Mouse (Mus musculus): Measurements from ENCODE around the gene Ccm2. TPM values are rescaled to one million over a fixed set of nuclear protein-coding genes. Genes with fewer than 3 reads are reported as not detected.
A peak's percentile ranks its signal among the peaks of the same experiment; 100 is the strongest.

The Ccm2 gene
- polyA plus RNA-seq, 1 experiment from 2014 or later = 81.6 TPM

DNA sequence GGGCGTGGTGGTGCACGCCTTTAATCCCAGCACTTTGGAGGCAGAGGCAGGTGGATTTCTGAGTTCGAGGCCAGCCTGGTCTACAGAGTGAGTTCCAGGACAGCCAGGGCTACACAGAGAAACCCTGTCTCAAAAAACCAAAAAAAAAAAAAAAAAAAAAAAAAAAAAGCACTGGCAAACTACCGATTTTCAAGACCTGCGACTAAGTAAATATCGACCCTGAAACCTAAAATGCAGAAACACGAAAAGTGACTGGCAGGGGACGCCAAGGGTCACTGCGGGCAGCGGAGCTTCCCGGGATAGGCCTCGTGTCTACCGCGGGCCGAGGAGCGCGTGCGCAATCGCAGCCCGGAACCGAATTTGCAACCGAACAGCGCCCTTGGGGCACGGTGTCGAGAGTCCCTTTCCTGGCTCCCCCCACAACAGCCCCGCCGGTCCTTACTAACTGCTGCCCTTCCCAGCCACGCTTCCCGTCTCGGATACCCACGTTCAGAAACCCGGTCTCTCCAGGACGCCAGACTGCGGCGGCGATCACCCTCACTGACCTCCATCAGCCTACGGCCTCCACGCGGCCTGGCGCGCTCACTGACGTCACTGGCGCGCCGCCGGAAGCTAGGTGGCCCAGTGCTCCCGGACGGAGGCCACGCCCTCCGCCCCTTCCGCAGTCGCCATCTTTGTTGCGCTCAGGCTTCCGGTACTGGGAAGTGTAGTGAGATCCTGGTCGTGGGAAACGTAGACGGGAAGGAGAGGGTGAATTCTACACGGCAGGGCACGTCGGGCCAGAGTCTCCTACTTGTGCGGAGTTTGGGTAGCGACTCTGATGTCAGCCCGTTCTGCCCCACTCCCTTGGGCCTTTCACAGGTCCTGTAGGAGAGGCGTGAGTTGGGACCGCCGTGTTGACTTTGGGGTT is 79.0 kb downstream of the Ccm2 start, which contains the start of gene Tbrg4:
Gene Tbrg4, minus strand, starts transcription at position 590 of the 910 bp plus-strand sequence.
- peak within 1 kb of the TSS; percentile 71 for H3K4me3 ChIP-seq (ENCODE audit: low read depth, low read length)
- H3K9me3 ChIP-seq (replicated peaks; ENCODE audit: control insufficient read depth, low read length) = no peaks in the 10 kb centered on the region
- no peaks in the 10 kb centered on the region; the same call in 1 of the 2 replicates for H3K4me1 ChIP-seq (ENCODE audit: control insufficient read depth, insufficient read depth, low read length)
- peak within 1 kb of the TSS; percentile 82 for H3K9ac ChIP-seq (replicated peaks; ENCODE audit: low read length)
- peak within 1 kb of the TSS; percentile 86 for H3K4me2 ChIP-seq (ENCODE audit: low read depth, low read length)
- under 1% methylated on average over 65 of the region's 66 CpGs for whole genome bisulfite sequencing
- peak; percentile 93 for ATAC-seq (replicated peaks; ENCODE audit: insufficient number of reproducible peaks, low FRiP score, low TSS enrichment, low read depth)
- H3K27me3 ChIP-seq (ENCODE audit: control insufficient read depth, insufficient read depth, low read length) = no peaks in the 10 kb centered on the region
- DNase-seq (ENCODE audit: low spot score) = peak; percentile 97
- H3K27ac ChIP-seq (replicated peaks; ENCODE audit: low read depth, low read length) = peak within 1 kb of the TSS; percentile 72
- H3K36me3 ChIP-seq (replicated peaks; ENCODE audit: control insufficient read depth, insufficient read depth, low read depth, low read length) = peaks cover 9% of the 10 kb centered on the region

GRCm38 (mm10) chr11:6626388-6626772 is 79.7 kb downstream of the Ccm2 start:
- Histone ChIP-seq H3K27me3 (ENCODE audit: control insufficient read depth, insufficient read depth, low read length) (no peaks in the 10 kb centered on the region), H3K4me1 (ENCODE audit: control insufficient read depth, insufficient read depth, low read length) (no peaks in the 10 kb centered on the region; the same call in 1 of the 2 replicates), H3K4me2 (ENCODE audit: low read depth, low read length) (peak overlapping the region; percentile 86), H3K9ac (replicated peaks; ENCODE audit: low read length) (peak overlapping the region; percentile 82), H3K27ac (replicated peaks; ENCODE audit: low read depth, low read length) (peak overlapping the region; percentile 72), H3K9me3 (replicated peaks; ENCODE audit: control insufficient read depth, low read length) (no peaks in the 10 kb centered on the region), H3K4me3 (ENCODE audit: low read depth, low read length) (peak overlapping the region; percentile 71), H3K36me3 (replicated peaks; ENCODE audit: control insufficient read depth, insufficient read depth, low read depth, low read length) (peaks cover 6% of the 10 kb centered on the region)
- 14% methylated on average over 16 of the region's 16 CpGs for WGBS
- peak; percentile 27 for ATAC-seq (replicated peaks; ENCODE audit: insufficient number of reproducible peaks, low FRiP score, low TSS enrichment, low read depth)
- DNase-seq (ENCODE audit: low spot score) = no peak

GRCm38 (mm10) chr11:6627731-6628130 is 81.0 kb downstream of the Ccm2 start:
- DNase-seq (ENCODE audit: low spot score) (no peak), ATAC-seq (replicated peaks; ENCODE audit: insufficient number of reproducible peaks, low FRiP score, low TSS enrichment, low read depth) (no peak)
- peaks cover 6% of the 10 kb centered on the region for H3K36me3 ChIP-seq (replicated peaks; ENCODE audit: control insufficient read depth, insufficient read depth, low read depth, low read length)
- no peak overlapping the region for H3K4me3 ChIP-seq (ENCODE audit: low read depth, low read length)
- no peak overlapping the region for H3K27ac ChIP-seq (replicated peaks; ENCODE audit: low read depth, low read length)
- H3K9me3 ChIP-seq (replicated peaks; ENCODE audit: control insufficient read depth, low read length) = no peaks in the 10 kb centered on the region
- H3K9ac ChIP-seq (replicated peaks; ENCODE audit: low read length) = no peak overlapping the region
- 90% methylated on average over 4 of the region's 4 CpGs for WGBS
- H3K4me1 ChIP-seq (ENCODE audit: control insufficient read depth, insufficient read depth, low read length) = no peaks in the 10 kb centered on the region; the same call in 1 of the 2 replicates
- no peak overlapping the region for H3K4me2 ChIP-seq (ENCODE audit: low read depth, low read length)
- no peaks in the 10 kb centered on the region for H3K27me3 ChIP-seq (ENCODE audit: control insufficient read depth, insufficient read depth, low read length)

DNA sequence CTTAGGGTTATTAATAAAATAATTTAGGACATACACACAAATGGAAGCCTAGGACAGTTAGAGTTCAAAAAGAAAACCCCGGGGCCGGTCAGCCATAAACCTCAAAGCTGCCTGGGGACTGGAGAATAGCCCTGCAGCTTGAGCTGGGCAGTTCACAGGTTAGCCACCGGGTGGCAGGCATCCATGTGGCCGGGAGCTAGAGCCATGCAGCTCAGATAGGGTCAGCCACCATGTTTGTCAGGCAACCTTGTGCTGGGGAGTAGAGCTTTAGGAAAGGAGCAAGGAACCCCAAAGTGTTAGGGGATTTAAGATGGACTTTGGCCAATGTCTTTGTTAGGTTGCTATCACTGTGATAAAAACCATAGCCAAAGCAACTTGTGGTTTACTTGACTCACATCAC is 81.9 kb downstream of the Ccm2 start:
- H3K4me2 ChIP-seq (ENCODE audit: low read depth, low read length) = no peak overlapping the region
- no peak overlapping the region for H3K4me3 ChIP-seq (ENCODE audit: low read depth, low read length)
- DNase-seq (ENCODE audit: low spot score) (peak; percentile 65), ATAC-seq (replicated peaks; ENCODE audit: insufficient number of reproducible peaks, low FRiP score, low TSS enrichment, low read depth) (0 out of 2 replicates have a peak, but pooled peaks have one; percentile 30)
- no peaks in the 10 kb centered on the region; the same call in 1 of the 2 replicates for H3K4me1 ChIP-seq (ENCODE audit: control insufficient read depth, insufficient read depth, low read length)
- no peak overlapping the region for H3K27ac ChIP-seq (replicated peaks; ENCODE audit: low read depth, low read length)
- no peak overlapping the region for H3K9ac ChIP-seq (replicated peaks; ENCODE audit: low read length)
- H3K27me3 ChIP-seq (ENCODE audit: control insufficient read depth, insufficient read depth, low read length) = no peaks in the 10 kb centered on the region
- no peaks in the 10 kb centered on the region for H3K36me3 ChIP-seq (replicated peaks; ENCODE audit: control insufficient read depth, insufficient read depth, low read depth, low read length)
- 17% methylated on average over 4 of the region's 4 CpGs for WGBS
- H3K9me3 ChIP-seq (replicated peaks; ENCODE audit: control insufficient read depth, low read length) = no peaks in the 10 kb centered on the region

DNA sequence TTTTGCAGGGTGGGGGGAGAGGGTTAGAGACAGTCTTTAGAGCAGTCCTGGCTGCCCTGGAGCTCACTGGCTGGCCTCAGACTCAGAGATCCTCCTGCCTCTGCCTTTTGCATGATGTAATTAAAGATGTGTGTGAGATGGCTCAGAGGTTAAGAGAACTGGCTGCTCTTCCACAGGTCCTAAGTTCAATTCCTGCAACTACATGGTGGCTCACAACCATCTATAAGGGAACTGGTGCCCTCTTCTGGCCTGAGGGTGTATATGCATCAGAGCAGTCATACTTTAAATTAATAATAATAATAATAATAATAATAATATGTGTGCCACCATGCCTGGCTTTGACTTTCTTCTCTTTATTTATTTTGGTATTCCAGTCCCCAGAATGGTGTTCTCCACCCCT is 83.0 kb downstream of the Ccm2 start:
- Histone ChIP-seq H3K9ac (replicated peaks; ENCODE audit: low read length) (no peak overlapping the region), H3K9me3 (replicated peaks; ENCODE audit: control insufficient read depth, low read length) (no peaks in the 10 kb centered on the region), H3K4me3 (ENCODE audit: low read depth, low read length) (no peak overlapping the region), H3K27me3 (ENCODE audit: control insufficient read depth, insufficient read depth, low read length) (no peaks in the 10 kb centered on the region), H3K4me1 (ENCODE audit: control insufficient read depth, insufficient read depth, low read length) (no peaks in the 10 kb centered on the region; the same call in 1 of the 2 replicates), H3K36me3 (replicated peaks; ENCODE audit: control insufficient read depth, insufficient read depth, low read depth, low read length) (no peaks in the 10 kb centered on the region), H3K27ac (replicated peaks; ENCODE audit: low read depth, low read length) (no peak overlapping the region), H3K4me2 (ENCODE audit: low read depth, low read length) (no peak overlapping the region)
- ATAC-seq (replicated peaks; ENCODE audit: insufficient number of reproducible peaks, low FRiP score, low TSS enrichment, low read depth) (no peak), DNase-seq (ENCODE audit: low spot score) (peak; percentile 21)

DNA sequence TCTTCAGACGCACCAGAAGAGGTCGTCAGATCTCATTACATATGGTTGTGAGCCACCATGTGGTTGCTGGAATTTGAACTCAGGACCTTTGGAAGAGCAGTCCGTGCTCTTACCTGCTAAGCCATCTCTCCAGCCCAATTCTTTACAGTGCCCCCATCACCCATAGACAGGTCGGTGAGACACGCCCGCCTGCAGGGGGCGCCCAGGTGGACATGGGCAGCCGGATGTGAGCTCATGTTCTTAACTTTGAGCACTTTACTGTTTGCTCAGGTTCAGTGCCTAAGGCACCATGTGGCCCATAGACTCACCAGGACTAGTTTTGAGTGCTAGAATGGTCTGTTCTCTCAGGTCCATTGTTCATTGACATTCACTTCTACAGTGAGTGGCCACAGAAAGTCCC is 89.5 kb downstream of the Ccm2 start:
- no peak overlapping the region for H3K4me2 ChIP-seq (ENCODE audit: low read depth, low read length)
- no peak overlapping the region for H3K27ac ChIP-seq (replicated peaks; ENCODE audit: low read depth, low read length)
- H3K9ac ChIP-seq (replicated peaks; ENCODE audit: low read length) = no peak overlapping the region
- H3K4me3 ChIP-seq (ENCODE audit: low read depth, low read length) = no peak overlapping the region
- no peak for ATAC-seq (replicated peaks; ENCODE audit: insufficient number of reproducible peaks, low FRiP score, low TSS enrichment, low read depth)
- no peaks in the 10 kb centered on the region for H3K9me3 ChIP-seq (replicated peaks; ENCODE audit: control insufficient read depth, low read length)
- WGBS = 71% methylated on average over 8 of the region's 8 CpGs
- no peak for DNase-seq (ENCODE audit: low spot score)
- H3K27me3 ChIP-seq (ENCODE audit: control insufficient read depth, insufficient read depth, low read length) = no peaks in the 10 kb centered on the region
- H3K36me3 ChIP-seq (replicated peaks; ENCODE audit: control insufficient read depth, insufficient read depth, low read depth, low read length) = no peaks in the 10 kb centered on the region
- no peaks in the 10 kb centered on the region for H3K4me1 ChIP-seq (ENCODE audit: control insufficient read depth, insufficient read depth, low read length)

DNA sequence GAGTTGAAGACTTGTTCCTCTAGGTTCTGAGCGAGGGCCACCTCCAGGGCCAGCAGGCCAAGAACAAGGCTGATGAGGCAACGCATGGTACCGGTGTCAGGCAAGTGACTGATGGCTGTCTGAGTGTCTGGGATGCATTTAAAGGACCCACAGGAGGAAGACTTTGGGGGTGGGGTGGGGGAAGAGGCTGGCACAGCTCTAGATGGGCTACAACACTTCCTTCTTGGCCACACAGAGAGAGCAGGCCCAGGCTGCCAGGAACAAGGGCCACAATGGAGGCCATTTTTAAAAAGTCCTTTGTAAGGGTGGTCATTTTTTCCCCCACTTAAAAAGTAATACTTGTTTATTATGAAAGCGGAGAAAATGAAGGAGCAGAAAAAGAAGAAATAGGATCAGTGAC is 91.8 kb downstream of the Ccm2 start, which contains the start of gene Wap:
Gene Wap, minus strand, starts transcription at position 101 of the 400 bp plus-strand sequence.
- Histone ChIP-seq H3K9me3 (replicated peaks; ENCODE audit: control insufficient read depth, low read length) (no peaks in the 10 kb centered on the region), H3K27ac (replicated peaks; ENCODE audit: low read depth, low read length) (no peak within 1 kb of the TSS), H3K36me3 (replicated peaks; ENCODE audit: control insufficient read depth, insufficient read depth, low read depth, low read length) (no peaks in the 10 kb centered on the region), H3K4me1 (ENCODE audit: control insufficient read depth, insufficient read depth, low read length) (no peaks in the 10 kb centered on the region), H3K9ac (replicated peaks; ENCODE audit: low read length) (no peak within 1 kb of the TSS), H3K4me3 (ENCODE audit: low read depth, low read length) (no peak within 1 kb of the TSS), H3K27me3 (ENCODE audit: control insufficient read depth, insufficient read depth, low read length) (no peaks in the 10 kb centered on the region), H3K4me2 (ENCODE audit: low read depth, low read length) (no peak within 1 kb of the TSS)
- DNase-seq (ENCODE audit: low spot score) = no peak
- WGBS = 89% methylated on average over 4 of the region's 4 CpGs
- no peak for ATAC-seq (replicated peaks; ENCODE audit: insufficient number of reproducible peaks, low FRiP score, low TSS enrichment, low read depth)

DNA sequence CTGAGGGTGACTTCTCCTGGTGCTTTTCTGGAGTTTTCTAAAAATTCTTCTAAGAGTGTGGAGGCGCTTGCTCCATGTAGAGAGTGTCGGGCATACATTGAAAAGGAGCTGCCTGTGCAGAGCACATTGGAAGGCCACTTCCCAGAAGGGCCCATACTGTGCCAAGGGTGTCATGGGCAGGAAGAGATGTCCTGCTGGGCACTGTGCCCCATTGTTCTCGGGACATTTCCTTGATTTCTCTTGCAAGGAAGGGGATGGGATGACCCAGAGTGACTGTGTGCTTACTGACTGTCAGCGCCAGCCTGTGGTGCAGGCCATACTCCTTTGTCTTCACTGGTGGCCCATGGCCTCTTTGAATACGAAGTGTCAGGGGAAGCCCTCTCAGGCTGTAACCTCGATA is 92.4 kb downstream of the Ccm2 start:
- H3K9ac ChIP-seq (replicated peaks; ENCODE audit: low read length) = no peak overlapping the region
- DNase-seq (ENCODE audit: low spot score) = no peak
- no peaks in the 10 kb centered on the region for H3K27me3 ChIP-seq (ENCODE audit: control insufficient read depth, insufficient read depth, low read length)
- H3K4me2 ChIP-seq (ENCODE audit: low read depth, low read length) = no peak overlapping the region
- no peak for ATAC-seq (replicated peaks; ENCODE audit: insufficient number of reproducible peaks, low FRiP score, low TSS enrichment, low read depth)
- no peak overlapping the region for H3K27ac ChIP-seq (replicated peaks; ENCODE audit: low read depth, low read length)
- no peak overlapping the region for H3K4me3 ChIP-seq (ENCODE audit: low read depth, low read length)
- no peaks in the 10 kb centered on the region for H3K9me3 ChIP-seq (replicated peaks; ENCODE audit: control insufficient read depth, low read length)
- H3K4me1 ChIP-seq (ENCODE audit: control insufficient read depth, insufficient read depth, low read length) = no peaks in the 10 kb centered on the region
- no peaks in the 10 kb centered on the region for H3K36me3 ChIP-seq (replicated peaks; ENCODE audit: control insufficient read depth, insufficient read depth, low read depth, low read length)
- WGBS = 75% methylated on average over 6 of the region's 6 CpGs

Data from embryonic facial prominence, embryonic 11.5 days (tissue).